Mouse (Mus musculus): ENCODE data around the gene Cpeb4. TPM values are rescaled to one million over a fixed set of nuclear protein-coding genes. Genes with fewer than 3 reads are reported as not detected.

Cpeb4 gene
- polyA plus RNA-seq, 1 experiment: 4.2 TPM

DNA sequence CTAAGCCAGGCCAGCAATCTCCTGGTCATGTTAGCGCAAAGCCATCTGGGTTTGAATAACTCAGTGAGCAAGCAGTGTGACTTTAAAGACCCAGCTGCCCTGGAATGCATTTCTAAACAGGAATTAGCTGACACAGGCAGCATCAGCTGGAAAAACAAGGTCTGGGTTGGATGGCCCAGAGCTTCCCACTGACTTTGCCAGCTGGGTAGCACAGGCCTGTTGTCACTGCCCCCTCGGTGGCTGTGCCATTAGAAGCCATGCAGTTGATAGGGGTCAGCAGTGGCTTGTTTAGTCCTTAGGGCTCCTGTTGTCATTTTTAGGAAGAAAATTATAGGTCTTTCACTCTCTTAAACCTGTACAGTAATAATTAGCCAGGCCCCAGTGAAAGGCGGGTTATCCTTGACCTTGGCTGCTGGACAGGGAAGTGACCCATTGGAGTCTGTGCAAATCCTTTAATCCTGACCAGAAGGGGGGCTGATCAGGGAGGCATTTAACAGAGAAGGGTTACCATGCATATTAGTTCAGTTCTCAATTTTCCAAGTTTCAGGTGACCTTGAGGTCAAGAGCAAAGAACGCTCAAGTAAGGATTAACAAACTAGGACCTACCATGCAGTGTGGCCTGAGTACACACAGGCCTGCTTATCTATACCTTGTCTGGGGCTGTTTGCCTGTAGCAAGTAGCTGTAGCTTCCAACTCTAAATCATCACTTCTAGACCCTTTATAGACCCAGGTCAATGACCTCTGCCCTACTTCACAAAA lies 43.8 kb upstream of the Cpeb4 start:
- Histone ChIP-seq H3K27me3 (ENCODE audit: control insufficient read depth, insufficient read depth, insufficient read length) (no peaks in the 10 kb centered on the region), H3K4me3 (no peak overlapping the region), H3K79me2 (ENCODE audit: control insufficient read depth, insufficient read depth) (no peaks in the 10 kb centered on the region), H3K4me2 (ENCODE audit: low read depth) (no peak overlapping the region), H3ac (ENCODE audit: control insufficient read depth, insufficient read length) (no peak overlapping the region), H3K36me3 (ENCODE audit: control insufficient read depth, insufficient read depth) (no peaks in the 10 kb centered on the region)
- peak in 2 of 3 experiments; percentile 57 to 63 for TF ChIP-seq MYOD1 (IDR thresholded peaks at IDR 0.05; ENCODE audit: control insufficient read depth in 1 of 3, insufficient read length in 2 of 3, low read depth in 2 of 3)
- peak in 2 of 3 experiments; percentile 37 to 48 for TF ChIP-seq MYOG (IDR thresholded peaks at IDR 0.05; ENCODE audit: control insufficient read depth in 1 of 3, insufficient read depth in 1 of 3, insufficient read length in 2 of 3, low read depth in 2 of 3)
- TF ChIP-seq REST (IDR thresholded peaks at IDR 0.05; ENCODE audit: insufficient read depth, insufficient read length): no peak

DNA sequence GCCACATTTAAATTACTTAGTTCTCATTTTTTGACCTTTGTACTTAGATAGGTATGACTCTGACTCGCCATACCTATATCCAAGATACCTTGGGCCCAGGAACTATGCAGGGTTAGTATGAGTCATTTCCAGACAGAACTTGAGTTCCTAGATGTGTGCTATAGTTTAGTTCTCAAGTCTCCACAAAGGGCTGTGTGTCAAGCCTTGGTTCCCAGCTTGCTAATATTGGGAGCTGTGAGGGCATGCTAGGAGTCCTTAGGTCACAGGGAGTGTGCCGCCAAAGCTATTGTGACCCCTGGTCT lies 43.3 kb upstream of the Cpeb4 start:
- no peak overlapping the region for H3K4me3 ChIP-seq
- no peak overlapping the region for H3K4me2 ChIP-seq (ENCODE audit: low read depth)
- H3K36me3 ChIP-seq (ENCODE audit: control insufficient read depth, insufficient read depth): no peaks in the 10 kb centered on the region
- no peaks in the 10 kb centered on the region for H3K27me3 ChIP-seq (ENCODE audit: control insufficient read depth, insufficient read depth, insufficient read length)
- TF ChIP-seq MYOG (IDR thresholded peaks at IDR 0.05; ENCODE audit: control insufficient read depth in 1 of 3, insufficient read depth in 1 of 3, insufficient read length in 2 of 3, low read depth in 2 of 3): no peak
- no peak for TF ChIP-seq E2F4 (IDR thresholded peaks at IDR 0.05; ENCODE audit: insufficient read depth)
- no peak for TF ChIP-seq CEBPB (IDR thresholded peaks at IDR 0.05; ENCODE audit: insufficient read depth, poor library complexity, severe bottlenecking)
- no peak for TF ChIP-seq USF1 (IDR thresholded peaks at IDR 0.05; ENCODE audit: low read depth)
- no peak for TF ChIP-seq POLR2AphosphoS2 (IDR thresholded peaks at IDR 0.05; ENCODE audit: insufficient read length, low read depth)
- no peak for TF ChIP-seq REST (IDR thresholded peaks at IDR 0.05; ENCODE audit: insufficient read depth, insufficient read length)
- no peak for TF ChIP-seq MYOD1 (IDR thresholded peaks at IDR 0.05; ENCODE audit: control insufficient read depth in 1 of 3, insufficient read length in 2 of 3, low read depth in 2 of 3)
- TF ChIP-seq MAX (IDR thresholded peaks at IDR 0.05; ENCODE audit: low read depth): no peak
- no peak for TF ChIP-seq TCF3 (IDR thresholded peaks at IDR 0.05; ENCODE audit: insufficient read length, low read depth)
- no peak for TF ChIP-seq TCF12 (IDR thresholded peaks at IDR 0.05; ENCODE audit: insufficient read depth, poor library complexity, severe bottlenecking)
- TF ChIP-seq SRF (IDR thresholded peaks at IDR 0.05; ENCODE audit: control insufficient read depth, insufficient read length, low read depth): no peak
- no peak for TF ChIP-seq POLR2A (IDR thresholded peaks at IDR 0.05; ENCODE audit: insufficient read length, low read depth)
- no peak overlapping the region for H3ac ChIP-seq (ENCODE audit: control insufficient read depth, insufficient read length)
- H3K79me2 ChIP-seq (ENCODE audit: control insufficient read depth, insufficient read depth): no peaks in the 10 kb centered on the region

DNA sequence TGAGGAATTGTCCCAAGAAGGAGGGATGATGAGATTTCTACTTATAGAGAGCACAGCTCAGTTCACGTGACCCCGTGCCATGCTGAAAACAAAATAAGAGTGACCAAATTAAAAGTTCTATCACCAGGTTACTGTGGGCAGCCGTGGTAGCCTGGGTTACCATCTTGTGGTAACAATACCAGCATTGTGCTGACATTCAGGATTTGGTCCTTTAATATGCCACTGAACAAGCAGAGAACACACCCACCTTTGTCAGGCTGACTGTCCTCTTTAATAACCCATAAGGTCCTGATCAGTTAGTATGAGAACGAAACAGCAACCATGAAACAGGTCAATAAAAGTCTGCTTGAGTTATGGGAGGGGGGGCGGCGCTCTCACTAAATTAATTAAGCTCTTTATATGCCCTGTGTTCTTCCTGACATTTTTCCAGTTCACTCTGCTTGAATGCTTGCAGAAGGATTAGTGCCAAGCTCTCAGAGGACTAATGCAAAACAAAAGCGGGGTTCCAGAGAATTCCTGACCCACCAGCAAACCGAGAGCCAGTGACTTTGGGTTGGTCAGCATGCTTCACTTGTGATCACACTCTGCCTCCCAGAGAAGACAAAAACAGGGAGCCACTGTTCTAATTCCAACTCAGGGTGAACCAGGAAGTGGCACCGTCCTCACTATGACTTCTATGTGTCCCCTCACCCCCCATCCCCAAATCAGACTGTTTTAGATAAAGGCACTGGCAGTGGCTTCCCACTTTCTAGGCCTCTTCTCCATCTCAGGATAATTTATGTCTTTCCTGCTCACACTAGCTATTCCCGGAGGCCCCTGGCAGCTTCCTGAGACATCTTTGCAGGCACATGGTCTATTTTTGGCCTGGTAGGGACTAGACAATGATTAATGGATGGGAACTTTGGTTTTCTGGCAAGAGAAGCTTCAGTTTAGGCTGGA lies 41.5 kb upstream of the Cpeb4 start:
- no peaks in the 10 kb centered on the region for H3K36me3 ChIP-seq (ENCODE audit: control insufficient read depth, insufficient read depth)
- TF ChIP-seq SRF (IDR thresholded peaks at IDR 0.05; ENCODE audit: control insufficient read depth, insufficient read length, low read depth): no peak
- no peak for TF ChIP-seq POLR2AphosphoS2 (IDR thresholded peaks at IDR 0.05; ENCODE audit: insufficient read length, low read depth)
- no peak for TF ChIP-seq CEBPB (IDR thresholded peaks at IDR 0.05; ENCODE audit: insufficient read depth, poor library complexity, severe bottlenecking)
- H3K4me3 ChIP-seq: no peak overlapping the region
- no peaks in the 10 kb centered on the region for H3K79me2 ChIP-seq (ENCODE audit: control insufficient read depth, insufficient read depth)
- H3ac ChIP-seq (ENCODE audit: control insufficient read depth, insufficient read length): no peak overlapping the region
- no peak overlapping the region for H3K4me2 ChIP-seq (ENCODE audit: low read depth)
- no peaks in the 10 kb centered on the region for H3K27me3 ChIP-seq (ENCODE audit: control insufficient read depth, insufficient read depth, insufficient read length)

DNA sequence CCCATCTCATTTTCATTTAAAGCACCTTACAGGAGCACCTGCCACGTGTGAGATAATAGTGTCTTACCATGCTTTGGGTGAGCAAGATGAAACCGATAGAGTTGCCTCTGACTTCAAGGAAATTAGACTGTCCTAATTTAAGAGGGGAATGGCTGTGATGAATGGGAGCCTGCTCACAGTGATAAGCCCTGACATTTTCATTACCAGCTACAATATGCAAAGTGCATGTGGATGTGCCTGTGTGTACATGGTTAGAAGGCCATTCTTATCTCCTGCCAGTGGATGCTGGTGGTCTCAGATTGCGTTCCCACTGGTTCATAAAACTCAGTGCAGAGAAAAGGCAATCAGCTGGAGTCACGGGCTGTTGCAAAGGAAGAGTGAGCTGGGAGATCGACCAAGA lies 40.6 kb upstream of the Cpeb4 start:
- Histone ChIP-seq H3K4me2 (ENCODE audit: low read depth) (no peak overlapping the region), H3K79me2 (ENCODE audit: control insufficient read depth, insufficient read depth) (no peaks in the 10 kb centered on the region), H3K27me3 (ENCODE audit: control insufficient read depth, insufficient read depth, insufficient read length) (no peaks in the 10 kb centered on the region), H3K36me3 (ENCODE audit: control insufficient read depth, insufficient read depth) (no peaks in the 10 kb centered on the region), H3K4me3 (no peak overlapping the region), H3ac (ENCODE audit: control insufficient read depth, insufficient read length) (no peak overlapping the region)
- TF ChIP-seq MYOD1 (IDR thresholded peaks at IDR 0.05; ENCODE audit: control insufficient read depth in 1 of 3, insufficient read length in 2 of 3, low read depth in 2 of 3) (no peak), TCF3 (IDR thresholded peaks at IDR 0.05; ENCODE audit: insufficient read length, low read depth) (no peak)

DNA sequence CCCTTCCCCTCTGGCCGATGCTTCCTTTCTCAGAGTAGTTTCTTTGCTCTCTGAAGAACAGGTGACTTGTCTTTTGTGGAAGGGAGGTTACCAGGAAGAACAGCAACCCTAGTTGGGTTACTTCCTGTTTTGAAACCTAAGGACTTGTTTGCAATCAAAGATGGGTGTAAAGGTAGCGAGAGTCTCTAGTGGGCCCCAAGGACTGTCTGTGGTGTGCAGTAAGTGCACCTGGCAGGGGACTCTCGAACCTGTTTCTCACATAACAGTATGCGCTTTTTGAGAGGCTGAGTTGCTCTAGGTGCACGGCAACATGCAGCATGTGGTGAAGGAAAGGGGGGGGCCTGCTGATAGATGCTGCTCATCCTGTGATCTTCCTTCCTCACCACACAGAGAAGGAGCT lies 40.0 kb upstream of the Cpeb4 start:
- no peak for TF ChIP-seq SRF (IDR thresholded peaks at IDR 0.05; ENCODE audit: control insufficient read depth, insufficient read length, low read depth)
- TF ChIP-seq REST (IDR thresholded peaks at IDR 0.05; ENCODE audit: insufficient read depth, insufficient read length): no peak
- TF ChIP-seq POLR2AphosphoS2 (IDR thresholded peaks at IDR 0.05; ENCODE audit: insufficient read length, low read depth): no peak
- TF ChIP-seq CEBPB (IDR thresholded peaks at IDR 0.05; ENCODE audit: insufficient read depth, poor library complexity, severe bottlenecking): no peak
- TF ChIP-seq MYOG (IDR thresholded peaks at IDR 0.05; ENCODE audit: control insufficient read depth in 1 of 3, insufficient read depth in 1 of 3, insufficient read length in 2 of 3, low read depth in 2 of 3): no peak
- TF ChIP-seq POLR2A (IDR thresholded peaks at IDR 0.05; ENCODE audit: insufficient read length, low read depth): no peak
- TF ChIP-seq USF1 (IDR thresholded peaks at IDR 0.05; ENCODE audit: low read depth): no peak
- TF ChIP-seq TCF3 (IDR thresholded peaks at IDR 0.05; ENCODE audit: insufficient read length, low read depth): no peak
- TF ChIP-seq MAX (IDR thresholded peaks at IDR 0.05; ENCODE audit: low read depth): no peak
- TF ChIP-seq TCF12 (IDR thresholded peaks at IDR 0.05; ENCODE audit: insufficient read depth, poor library complexity, severe bottlenecking): no peak
- no peak for TF ChIP-seq MYOD1 (IDR thresholded peaks at IDR 0.05; ENCODE audit: control insufficient read depth in 1 of 3, insufficient read length in 2 of 3, low read depth in 2 of 3)
- TF ChIP-seq E2F4 (IDR thresholded peaks at IDR 0.05; ENCODE audit: insufficient read depth): no peak

More for the DNA sequence above, 40.0 kb upstream of the Cpeb4 start:
- H3K4me2 ChIP-seq (ENCODE audit: low read depth): no peak overlapping the region
- H3K4me3 ChIP-seq: no peak overlapping the region
- no peaks in the 10 kb centered on the region for H3K36me3 ChIP-seq (ENCODE audit: control insufficient read depth, insufficient read depth)
- no peaks in the 10 kb centered on the region for H3K27me3 ChIP-seq (ENCODE audit: control insufficient read depth, insufficient read depth, insufficient read length)
- H3K79me2 ChIP-seq (ENCODE audit: control insufficient read depth, insufficient read depth): no peaks in the 10 kb centered on the region
- H3ac ChIP-seq (ENCODE audit: control insufficient read depth, insufficient read length): no peak overlapping the region

All from myocyte (in vitro differentiated cells).